Mouse (Mus musculus) adrenal gland, postnatal 25 days (tissue): ENCODE measurements at regions not wholly inside any gene's neighbourhood (a gene's known extent, or its start where the extent isn't known, plus 50 kb on each side); places are given as distances from the start of the nearest gene placed in this dataset.

ENCODE experiments used
- DNase-seq: peaks from one replicate; pipeline ENCODE4 v3.0.0; 2021; ENCODE audit warnings: mixed read lengths

DNA sequence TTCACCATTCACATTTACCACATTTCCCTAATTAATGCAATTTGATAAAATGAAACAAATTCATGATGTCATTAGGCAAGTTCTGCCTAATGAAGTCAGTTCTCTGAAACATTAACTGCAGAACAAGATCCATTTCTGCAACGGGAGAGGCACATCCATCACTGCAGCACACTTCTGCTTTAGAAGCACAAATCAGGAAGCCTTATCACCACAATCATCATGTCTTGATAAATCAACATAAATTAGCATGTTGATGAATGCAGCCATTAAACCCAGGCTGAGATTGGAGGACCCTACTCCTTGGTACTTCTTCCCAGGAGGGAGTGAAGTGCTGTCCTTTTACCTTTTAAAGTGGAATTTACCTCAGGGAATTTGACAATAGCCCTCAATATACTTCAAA is 1195.4 kb downstream of the Defb40 start:
- no peak for DNase-seq

DNA sequence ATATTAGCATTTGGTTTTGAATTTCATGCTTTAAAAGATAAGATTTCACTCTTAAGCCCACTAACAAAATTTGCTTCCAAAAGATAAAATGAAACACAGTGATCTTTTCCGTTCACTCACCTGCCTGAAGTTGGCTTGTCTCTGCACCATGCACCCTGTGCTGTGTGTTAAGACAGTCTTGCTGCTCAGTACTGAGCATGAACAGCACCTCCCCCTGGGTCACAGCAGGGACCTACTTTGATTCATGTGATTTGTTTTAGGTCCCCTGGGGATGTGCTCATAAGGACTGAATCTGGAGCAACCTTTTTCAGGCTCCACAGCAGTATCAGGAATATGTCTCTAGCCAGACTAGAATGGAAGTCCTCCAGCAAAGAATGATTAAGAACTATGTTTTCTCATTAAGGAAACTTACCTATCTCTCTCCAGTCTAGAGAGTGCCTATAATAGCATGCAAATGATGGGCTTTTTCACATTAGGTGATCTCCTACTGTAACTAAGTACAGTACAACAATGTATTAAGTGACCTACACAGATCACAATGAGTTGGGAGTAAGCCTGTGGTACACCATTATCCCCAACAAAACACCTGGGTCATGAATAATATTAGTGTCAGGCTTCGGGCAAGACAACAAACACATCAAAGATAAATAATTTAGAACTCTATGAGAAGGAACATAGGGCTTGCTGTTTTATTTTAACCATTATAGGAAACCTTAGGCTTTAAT is 1196.3 kb downstream of the Defb40 start:
- DNase-seq = no peak

DNA sequence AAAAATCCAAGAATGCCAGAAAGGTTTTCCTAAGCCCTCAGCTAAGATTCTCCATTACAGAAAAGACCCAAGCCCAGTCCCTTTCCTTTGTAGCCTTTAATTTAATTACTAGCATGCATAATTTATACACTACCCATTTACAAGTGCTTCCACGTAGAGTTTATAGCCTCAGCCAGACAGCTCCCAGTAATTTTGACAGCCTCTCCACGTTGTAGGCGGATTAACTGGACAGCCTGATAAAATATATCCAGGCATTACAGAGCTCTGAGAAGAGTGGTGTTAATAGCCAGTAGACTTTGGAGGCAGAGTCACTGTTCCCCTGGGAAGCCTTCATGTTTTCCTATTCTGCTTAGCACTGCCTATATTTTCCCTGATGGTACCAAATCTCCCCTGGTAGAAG is 1202.6 kb downstream of the Defb40 start:
- DNase-seq = no peak

- DNase-seq = no peak
Observed at GRCm38 (mm10) chr8:17773311-17773710, 1204.7 kb downstream of the Defb40 start.

GRCm38 (mm10) chr8:17767441-17768007 is 1210.5 kb downstream of the Defb40 start:
- no peak for DNase-seq

- no peak for DNase-seq
Observed at GRCm38 (mm10) chr8:17724672-17725071, 1253.4 kb downstream of the Defb40 start.

DNA sequence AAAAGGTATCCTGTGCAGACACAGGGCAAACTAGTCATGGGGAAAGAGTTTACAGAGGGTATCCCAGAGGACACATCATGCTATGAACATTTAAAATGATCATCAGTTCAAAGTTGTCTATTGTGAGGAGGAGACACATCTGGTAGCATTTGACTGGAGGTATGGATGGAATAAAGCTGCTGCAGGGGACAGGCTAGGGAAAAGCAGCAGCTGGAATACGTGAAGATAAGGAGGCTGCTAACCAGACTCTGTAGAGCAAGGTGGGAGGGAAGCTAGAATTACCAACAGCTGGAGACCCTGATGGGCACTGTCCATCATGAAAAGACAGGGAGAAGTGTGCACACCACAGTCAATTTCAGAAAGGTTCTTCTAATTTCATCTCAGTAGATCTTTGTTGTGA is 1268.9 kb downstream of the Defb40 start:
- DNase-seq = no peak

DNA sequence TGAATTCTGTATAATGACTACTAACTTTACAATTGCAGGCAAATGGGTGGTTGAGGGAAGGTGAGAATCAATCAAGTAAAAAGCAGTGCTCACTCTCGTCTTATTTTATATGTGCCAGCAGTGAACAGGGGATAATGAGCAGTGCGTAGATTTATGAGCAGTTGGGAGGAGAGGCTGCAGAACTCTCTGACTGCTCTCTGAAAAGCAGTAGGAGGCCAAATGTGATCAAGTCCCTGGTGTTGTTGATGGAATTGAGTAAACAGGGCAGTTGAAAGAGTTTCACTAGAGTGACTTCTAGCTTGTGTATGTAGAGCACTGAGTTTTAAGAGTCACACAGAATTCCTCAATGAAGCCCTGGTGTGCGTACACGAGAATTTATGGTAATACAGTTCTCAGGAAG is 1269.6 kb downstream of the Defb40 start:
- no peak for DNase-seq

GRCm38 (mm10) chr8:17704289-17704688 is 1273.8 kb downstream of the Defb40 start:
- DNase-seq = no peak

DNA sequence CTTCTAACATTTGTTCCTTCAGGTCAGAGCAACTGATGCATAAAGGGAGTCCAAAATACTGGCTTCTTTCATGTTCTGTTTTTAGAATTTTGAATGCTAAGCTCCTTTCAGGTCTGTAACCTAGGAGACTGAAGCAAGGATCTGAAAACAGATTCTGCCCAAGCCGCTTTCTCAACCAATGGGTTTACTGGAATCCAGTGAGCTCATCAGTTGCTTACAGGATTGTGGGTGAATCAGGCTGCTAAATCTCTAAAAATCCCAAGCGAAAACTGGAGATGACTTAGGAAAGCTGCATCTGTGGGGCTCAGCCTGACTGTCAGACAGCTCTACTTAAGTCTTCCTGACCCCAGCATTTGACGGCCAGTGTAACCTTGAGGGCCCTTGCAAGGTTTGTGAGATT is 1277.7 kb downstream of the Defb40 start:
- DNase-seq = peak; percentile 20

GRCm38 (mm10) chr8:17690074-17690848 is 1287.8 kb downstream of the Defb40 start:
- DNase-seq = no peak

GRCm38 (mm10) chr8:17689641-17690040 is 1288.4 kb downstream of the Defb40 start:
- DNase-seq = no peak

- no peak for DNase-seq
Observed at GRCm38 (mm10) chr8:17687084-17687483, 1291.0 kb downstream of the Defb40 start.

GRCm38 (mm10) chr8:17664371-17665141 is 1313.5 kb downstream of the Defb40 start:
- DNase-seq = no peak

GRCm38 (mm10) chr8:17659753-17660361 is 1318.2 kb downstream of the Defb40 start:
- DNase-seq = no peak

- DNase-seq = peak; percentile 2
Observed at GRCm38 (mm10) chr8:17653786-17654185, 1324.3 kb downstream of the Defb40 start.

GRCm38 (mm10) chr8:17647559-17647958 is 1330.5 kb downstream of the Defb40 start:
- no peak for DNase-seq

- DNase-seq = no peak
Observed at GRCm38 (mm10) chr8:17621109-17621508, 1356.9 kb downstream of the Defb40 start.

GRCm38 (mm10) chr8:17618846-17619245 is 1359.2 kb downstream of the Defb40 start:
- no peak for DNase-seq

DNA sequence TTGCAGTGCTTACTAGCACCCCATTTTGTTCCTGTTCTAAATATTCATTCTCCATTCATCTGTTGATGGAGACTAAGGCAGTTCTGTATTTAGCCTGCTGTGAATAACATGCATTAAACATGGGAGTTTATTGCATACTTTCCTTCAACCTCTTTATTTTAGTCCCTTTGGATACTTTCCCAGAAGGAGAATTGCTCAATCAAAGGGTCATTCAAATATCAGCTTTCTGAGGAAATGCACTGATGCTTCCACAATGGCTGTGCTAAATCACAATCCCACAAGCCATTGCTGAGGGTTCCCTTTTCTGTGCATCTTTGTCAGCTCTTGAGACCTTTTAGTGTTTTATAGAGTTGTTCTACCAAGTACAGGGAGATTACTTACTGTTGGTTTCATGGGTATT is 1359.9 kb downstream of the Defb40 start:
- DNase-seq = no peak

DNA sequence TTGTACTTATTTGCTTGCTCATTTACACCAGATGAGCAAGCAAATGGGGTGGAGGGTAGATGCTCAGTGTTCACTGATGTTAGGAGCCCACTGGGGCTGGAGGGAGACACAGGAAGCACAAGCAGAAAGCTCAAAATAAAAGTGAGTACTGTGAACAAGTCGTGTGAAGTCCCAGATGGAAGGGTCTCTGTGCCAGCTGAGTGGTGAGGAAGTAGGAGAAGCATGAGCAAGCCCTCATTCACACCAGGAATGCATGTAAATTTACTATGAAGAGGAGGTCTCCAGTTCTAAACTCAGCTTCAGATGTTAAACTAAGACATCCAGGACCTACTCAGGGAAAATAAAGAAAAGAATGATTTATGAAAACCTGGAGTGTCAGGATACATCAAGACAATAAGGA is 1375.2 kb downstream of the Defb40 start:
- DNase-seq = no peak

DNA sequence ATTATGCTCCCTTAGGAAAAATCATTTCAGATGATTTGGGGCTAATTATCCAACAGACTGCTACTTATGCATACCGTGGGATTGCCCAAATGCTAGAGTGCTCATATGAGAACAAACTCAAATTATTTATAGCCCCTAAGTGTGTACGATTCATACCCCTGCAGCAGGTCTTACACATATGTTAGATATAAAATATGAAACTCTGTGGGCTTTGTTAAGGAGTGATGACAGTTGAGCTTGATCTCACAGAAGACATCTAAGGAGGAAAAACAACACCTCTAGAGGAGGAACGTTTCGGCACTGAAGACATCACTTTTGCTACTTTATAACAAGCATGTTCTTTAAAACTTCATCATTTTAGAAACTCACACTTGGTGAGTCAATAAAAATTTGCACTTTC is 1379.3 kb downstream of the Defb40 start:
- DNase-seq = no peak
